Mouse (Mus musculus): ENCODE data around the gene Syce1. TPM values are rescaled to one million over a fixed set of nuclear protein-coding genes. Genes with fewer than 3 reads are reported as not detected.

Syce1 gene
- total and polyA plus RNA-seq, 3 experiments = not detected

DNA sequence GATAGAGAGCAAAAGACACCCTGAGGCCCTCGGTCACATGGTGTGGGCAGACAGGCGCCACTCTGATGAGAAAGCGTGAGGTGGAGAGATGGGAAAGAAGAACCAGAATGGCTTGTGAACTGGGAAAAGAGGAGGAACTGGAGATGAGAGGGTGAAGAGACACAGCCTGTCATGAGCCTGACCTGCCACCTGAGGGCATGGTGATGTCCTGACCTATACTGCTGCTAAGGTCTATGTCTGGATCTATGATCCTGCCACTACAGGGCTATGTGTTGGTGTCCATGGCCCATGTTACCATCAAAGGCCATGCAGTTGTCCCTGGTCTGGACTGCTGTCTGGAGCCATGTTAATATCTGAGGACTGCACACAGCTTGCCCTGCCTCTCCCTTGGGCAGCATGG, 10.0 kb upstream of the Syce1 start:
- TF ChIP-seq CTCF (IDR thresholded peaks at IDR 0.05 in 2 of 3, conservative IDR thresholded peaks at IDR 0.05 in 1 of 3; ENCODE audit: control insufficient read depth in 1 of 3, insufficient read depth in 1 of 3, low read depth in 2 of 3, low read length in 3 of 3, poor library complexity in 1 of 3, severe bottlenecking in 1 of 3) (peak in 2 of 3 experiments; percentile 2 to 8; a peak in 1 of 6 replicates), TBP (IDR thresholded peaks at IDR 0.05; ENCODE audit: low read depth, low read length) (no peak), MEF2A (IDR thresholded peaks at IDR 0.05; ENCODE audit: extremely low read depth, insufficient replicate concordance, low read depth, low read length, poor library complexity, severe bottlenecking) (no peak), SMC3 (IDR thresholded peaks at IDR 0.05; ENCODE audit: low read depth, low read length) (peak; percentile 6; the same call in 1 of the 2 replicates), UBTF (IDR thresholded peaks at IDR 0.05; ENCODE audit: borderline replicate concordance, insufficient read depth, low read depth, low read length) (no peak), POLR2AphosphoS2 (IDR thresholded peaks at IDR 0.05; ENCODE audit: low read length) (no peak)
- Histone ChIP-seq H3K79me2 (ENCODE audit: control insufficient read depth, insufficient read depth, low read length, poor library complexity) (no peaks in the 10 kb centered on the region), H3K27me3 (ENCODE audit: control insufficient read depth in 1 of 2, insufficient read depth in 2 of 2, low read length in 2 of 2) (peaks cover 3 to 7% of the 10 kb centered on the region in 2 experiments), H3K9ac (ENCODE audit: control insufficient read depth, low read depth, low read length, poor library complexity, severe bottlenecking) (no peak overlapping the region), H3K27ac (ENCODE audit: control insufficient read depth, low read depth, low read length) (no peak overlapping the region), H3K36me3 (ENCODE audit: control insufficient read depth in 1 of 2, insufficient read depth in 2 of 2, low read length in 2 of 2) (no peaks in the 10 kb centered on the region), H3K4me1 (ENCODE audit: control insufficient read depth in 1 of 2, insufficient read depth in 2 of 2, low read length in 2 of 2) (no peaks in the 10 kb centered on the region), H3K9me3 (replicated peaks; ENCODE audit: insufficient read depth, low read length) (no peaks in the 10 kb centered on the region), H3K4me3 (ENCODE audit: control insufficient read depth in 1 of 2, insufficient read depth in 1 of 2, low read depth in 2 of 2, low read length in 2 of 2) (no peak overlapping the region)
- DNase-seq (ENCODE audit: low read depth, low spot score) = no peak

DNA sequence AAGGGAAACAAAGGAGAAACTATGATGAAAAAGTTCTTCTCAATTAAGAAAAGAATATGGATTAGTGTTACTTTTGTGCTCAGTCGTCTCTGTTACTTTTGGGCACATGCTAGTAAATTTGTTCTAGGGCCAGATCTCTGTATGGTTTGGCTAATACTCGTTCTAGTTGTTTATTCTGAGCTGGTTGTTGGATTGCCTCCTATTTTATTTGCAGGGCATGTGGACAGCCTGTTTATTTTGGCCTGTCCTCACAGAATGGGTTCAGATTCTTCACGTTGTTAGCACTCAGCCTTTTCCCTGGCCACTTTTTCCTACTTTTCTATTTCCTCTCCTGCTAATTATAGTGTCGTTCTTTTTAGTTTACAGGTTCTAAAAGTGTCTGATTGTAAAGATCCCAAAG, 5.9 kb upstream of the Syce1 start:
- Histone ChIP-seq H3K79me2 (ENCODE audit: control insufficient read depth, insufficient read depth, low read length, poor library complexity) (no peaks in the 10 kb centered on the region), H3K4me3 (ENCODE audit: control insufficient read depth in 1 of 2, insufficient read depth in 1 of 2, low read depth in 2 of 2, low read length in 2 of 2) (no peak overlapping the region), H3K9me3 (replicated peaks; ENCODE audit: insufficient read depth, low read length) (no peaks in the 10 kb centered on the region), H3K9ac (ENCODE audit: control insufficient read depth, low read depth, low read length, poor library complexity, severe bottlenecking) (no peak overlapping the region), H3K4me1 (ENCODE audit: control insufficient read depth in 1 of 2, insufficient read depth in 2 of 2, low read length in 2 of 2) (no peaks in the 10 kb centered on the region), H3K27me3 (ENCODE audit: control insufficient read depth in 1 of 2, insufficient read depth in 2 of 2, low read length in 2 of 2) (peaks cover 3 to 8% of the 10 kb centered on the region in 2 experiments), H3K27ac (ENCODE audit: control insufficient read depth, low read depth, low read length) (no peak overlapping the region), H3K36me3 (ENCODE audit: control insufficient read depth in 1 of 2, insufficient read depth in 2 of 2, low read length in 2 of 2) (no peaks in the 10 kb centered on the region)
- no peak for DNase-seq (ENCODE audit: low read depth, low spot score)
- TF ChIP-seq BHLHE40 (IDR thresholded peaks at IDR 0.05; ENCODE audit: borderline replicate concordance, low read depth, low read length) (no peak), SMC3 (IDR thresholded peaks at IDR 0.05; ENCODE audit: low read depth, low read length) (no peak)

GRCm38 (mm10) chr7:140788053-140788435, 392 bp upstream of the Syce1 start:
- Histone ChIP-seq H3K9me3 (replicated peaks; ENCODE audit: insufficient read depth, low read length) (no peaks in the 10 kb centered on the region), H3K36me3 (ENCODE audit: control insufficient read depth in 1 of 2, insufficient read depth in 2 of 2, low read length in 2 of 2) (no peaks in the 10 kb centered on the region), H3K9ac (ENCODE audit: control insufficient read depth, low read depth, low read length, poor library complexity, severe bottlenecking) (no peak overlapping the region), H3K79me2 (ENCODE audit: control insufficient read depth, insufficient read depth, low read length, poor library complexity) (no peaks in the 10 kb centered on the region), H3K4me1 (ENCODE audit: control insufficient read depth in 1 of 2, insufficient read depth in 2 of 2, low read length in 2 of 2) (no peaks in the 10 kb centered on the region), H3K4me3 (ENCODE audit: control insufficient read depth in 1 of 2, insufficient read depth in 1 of 2, low read depth in 2 of 2, low read length in 2 of 2) (no peak overlapping the region), H3K27ac (ENCODE audit: control insufficient read depth, low read depth, low read length) (no peak overlapping the region), H3K27me3 (ENCODE audit: control insufficient read depth in 1 of 2, insufficient read depth in 2 of 2, low read length in 2 of 2) (peaks cover 0 to 2% of the 10 kb centered on the region in 2 experiments; a peak in 1 of 4 replicates)
- no peak for DNase-seq (ENCODE audit: low read depth, low spot score)
- no peak for TF ChIP-seq TBP (IDR thresholded peaks at IDR 0.05; ENCODE audit: low read depth, low read length)
- no peak for TF ChIP-seq NRF1 (IDR thresholded peaks at IDR 0.05; ENCODE audit: insufficient read depth, low read depth, low read length, poor library complexity, severe bottlenecking)
- TF ChIP-seq E2F4 (IDR thresholded peaks at IDR 0.05; ENCODE audit: borderline replicate concordance, low read depth, low read length) = no peak

Measured in MEL (cell line).